Mouse (Mus musculus) liver, adult 2 months (tissue): ENCODE results near the gene Rasa3.

Experiments used
- CTCF ChIP-seq: fragments of 200-500 bp; IDR thresholded peaks from 2 replicates; pipeline ENCODE4 v1.5.1; 2011; ENCODE audit warnings: low read depth, low read length, control low read depth
- POLR2A ChIP-seq: fragments of 200-500 bp; IDR thresholded peaks from 2 replicates; pipeline ENCODE4 v1.6.1; 2011; ENCODE audit warnings: low read length, control low read depth; ENCODE audit not compliant: insufficient read depth; ENCODE audit errors: extremely low read depth

- TF ChIP-seq POLR2A = no peak
- no peak for TF ChIP-seq CTCF
Measured at GRCm38 (mm10) chr8:13551574-13551830, 125.9 kb downstream of the Rasa3 start.
